Mouse (Mus musculus) midbrain, embryonic 14.5 days (tissue): ENCODE data around the gene Il6. TPM values are rescaled to one million over a fixed set of nuclear protein-coding genes. Genes with fewer than 3 reads are reported as not detected.
"Not testable (repeated sequence)": the region's sequence is repeated elsewhere in the genome, so short reads cannot be mapped to it uniquely, and the experiment has no call there.

Experiments used
- ATAC-seq: fragments of 200-750 bp; cut with Nextera tagmentation; 2 replicates; pipeline ENCODE4 v1.8.0; 2017; ENCODE audit warnings: moderate number of reproducible peaks, moderate library complexity; ENCODE audit not compliant: low FRiP score, low TSS enrichment
- DNase-seq: peaks from one replicate; pipeline ENCODE4 v3.0.0-alpha.2; 2015
- H3K27ac ChIP-seq: fragments of 300-500 bp; sonication (generic); replicated peaks from 2 replicates; pipeline ENCODE4 v1.5.1; 2014; ENCODE audit warnings: mild to moderate bottlenecking, low read depth, low read length, moderate library complexity
- H3K27me3 ChIP-seq: fragments of 300-500 bp; sonication (generic); 2 replicates; pipeline ENCODE4 v1.6.1; 2014; ENCODE audit warnings: low read length, control low read depth, mixed read lengths; ENCODE audit not compliant: control insufficient read depth, insufficient read depth
- H3K36me3 ChIP-seq: fragments of 300-500 bp; sonication (generic); 2 replicates; pipeline ENCODE4 v1.6.1; 2014; ENCODE audit warnings: low read length, control low read depth; ENCODE audit not compliant: control insufficient read depth, insufficient read depth
- H3K4me1 ChIP-seq: fragments of 300-500 bp; sonication (generic); 2 replicates; pipeline ENCODE4 v1.6.1; 2014; ENCODE audit warnings: mild to moderate bottlenecking, antibody characterized with exemption, low read length, control low read depth; ENCODE audit not compliant: control insufficient read depth, insufficient read depth
- H3K4me2 ChIP-seq: fragments of 300-500 bp; sonication (generic); 2 replicates; pipeline ENCODE4 v1.6.1; 2014; ENCODE audit warnings: mild to moderate bottlenecking, low read length, moderate library complexity
- H3K4me3 ChIP-seq: fragments of 300-500 bp; sonication (generic); replicated peaks from 2 replicates; pipeline ENCODE4 v1.5.1; 2014; ENCODE audit warnings: low read depth, low read length
- H3K9ac ChIP-seq: fragments of 300-500 bp; sonication (generic); replicated peaks from 2 replicates; pipeline ENCODE4 v1.6.1; 2014; ENCODE audit warnings: mild to moderate bottlenecking, low read length, moderate library complexity
- H3K9me3 ChIP-seq: fragments of 300-500 bp; sonication (generic); 2 replicates; pipeline ENCODE4 v1.6.1; 2016; ENCODE audit warnings: low read length, control low read depth, mixed read lengths; ENCODE audit not compliant: control insufficient read depth
- WGBS: fragments of 180-500 bp; shearing (Covaris S2); extraction: QIAGEN DNeasy Blood & Tissue Kit; methylation state at CpG from one replicate; pipeline ENCODE4 v1.1.7; 2014; 5-methylcytosine and 5-hydroxymethylcytosine counted together
- polyA plus RNA-seq: library from polyadenylated mRNA; unstranded; fragments of >200 nt; fragmentation: Nextera tagmentation; extraction: Ambion mirVana; gene quantifications from 2 replicates; pipeline ENCODE4 v1.2.1, GENCODE M21; 2014

The Il6 gene
- polyA plus RNA-seq, 1 experiment from 2014 or later: not detected

GRCm38 (mm10) chr5:30000921-30001320 is 12.0 kb upstream of the Il6 start:
- no peak overlapping the region for H3K4me3 ChIP-seq
- no peak for DNase-seq
- H3K27ac ChIP-seq: no peak overlapping the region
- no peaks in the 10 kb centered on the region for H3K27me3 ChIP-seq
- ATAC-seq: no peak
- H3K4me2 ChIP-seq: no peak overlapping the region
- 81% methylated on average over 3 of the region's 3 CpGs for WGBS
- H3K9ac ChIP-seq: no peak overlapping the region
- no peaks in the 10 kb centered on the region for H3K9me3 ChIP-seq
- H3K4me1 ChIP-seq: no peaks in the 10 kb centered on the region
- H3K36me3 ChIP-seq: no peaks in the 10 kb centered on the region

- Histone ChIP-seq H3K27me3 (no peaks in the 10 kb centered on the region), H3K4me1 (no peaks in the 10 kb centered on the region), H3K27ac (no peak overlapping the region), H3K9ac (no peak overlapping the region), H3K9me3 (no peaks in the 10 kb centered on the region), H3K4me3 (no peak overlapping the region), H3K36me3 (no peaks in the 10 kb centered on the region), H3K4me2 (no peak overlapping the region)
- DNase-seq: peak; percentile 51
- 74% methylated on average over 2 of the region's 2 CpGs for WGBS
- no peak for ATAC-seq
These were observed 1.7 kb downstream of the Il6 start for GRCm38 (mm10) chr5:30014580-30014979.

DNA sequence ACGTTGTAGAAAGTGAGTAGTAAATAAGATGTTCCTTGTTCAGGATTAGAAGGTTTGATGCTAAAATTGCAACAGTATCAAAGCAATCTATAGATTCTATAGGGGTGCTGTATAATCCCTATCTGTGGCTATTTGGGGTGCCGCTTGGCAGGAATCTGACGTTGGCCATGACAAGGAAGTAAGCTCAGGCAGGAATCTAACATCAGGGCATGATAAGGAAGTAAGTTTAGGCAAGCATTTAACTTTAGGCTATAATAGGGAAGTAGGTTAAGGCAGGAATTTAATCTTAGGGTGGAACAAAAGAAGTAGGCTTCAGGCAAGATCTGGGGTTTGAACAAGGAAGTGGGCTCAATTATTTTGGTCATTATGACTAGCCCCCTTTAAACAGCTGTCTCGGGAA is 22.9 kb downstream of the Il6 start:
- 91% methylated on average over 4 of the region's 4 CpGs for WGBS
- not testable (repeated sequence) for H3K9ac ChIP-seq, H3K36me3 ChIP-seq, H3K4me1 ChIP-seq, DNase-seq, H3K27me3 ChIP-seq, H3K4me3 ChIP-seq, H3K4me2 ChIP-seq, H3K9me3 ChIP-seq, ATAC-seq, H3K27ac ChIP-seq

DNA sequence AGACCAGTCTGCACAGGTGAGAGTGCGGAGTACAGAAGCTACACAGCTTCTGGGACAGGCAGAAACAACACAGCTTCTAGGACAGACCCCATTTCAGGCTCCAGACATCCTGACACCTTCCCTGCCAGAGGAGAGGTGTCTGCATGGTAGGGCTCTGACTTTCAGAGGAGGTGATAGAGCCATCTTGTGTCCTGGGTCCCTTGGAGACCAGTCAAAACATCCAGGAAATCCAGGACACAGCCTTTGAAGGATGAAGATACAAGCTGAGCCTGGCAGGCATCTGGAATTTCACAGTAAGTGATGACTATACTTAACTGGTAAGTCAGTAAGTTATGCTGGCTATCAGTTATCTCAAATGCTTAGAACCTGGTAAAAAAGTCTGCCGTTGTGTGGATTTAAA is 24.2 kb downstream of the Il6 start:
- H3K27ac ChIP-seq, H3K27me3 ChIP-seq, H3K4me1 ChIP-seq, H3K9me3 ChIP-seq, ATAC-seq, H3K4me2 ChIP-seq, DNase-seq, H3K9ac ChIP-seq, H3K36me3 ChIP-seq, H3K4me3 ChIP-seq: not testable (repeated sequence)
- 92% methylated on average over 2 of the region's 2 CpGs for WGBS

GRCm38 (mm10) chr5:30039324-30039723 is 26.4 kb downstream of the Il6 start:
- not testable (repeated sequence) for H3K9ac ChIP-seq, H3K4me1 ChIP-seq, ATAC-seq, H3K9me3 ChIP-seq, H3K4me3 ChIP-seq, H3K36me3 ChIP-seq, DNase-seq, H3K27me3 ChIP-seq, H3K27ac ChIP-seq, H3K4me2 ChIP-seq
- 93% methylated on average over 5 of the region's 5 CpGs for WGBS

- not testable (repeated sequence) for H3K9ac ChIP-seq, ATAC-seq, H3K4me1 ChIP-seq, H3K27ac ChIP-seq, H3K4me2 ChIP-seq, H3K9me3 ChIP-seq, H3K4me3 ChIP-seq, H3K36me3 ChIP-seq, DNase-seq, H3K27me3 ChIP-seq
- WGBS: 84% methylated on average over 4 of the region's 4 CpGs
These were observed 26.9 kb downstream of the Il6 start for GRCm38 (mm10) chr5:30039841-30040240.

- Histone ChIP-seq H3K9ac (no peak overlapping the region), H3K27ac (no peak overlapping the region), H3K9me3 (no peaks in the 10 kb centered on the region), H3K4me3 (no peak overlapping the region), H3K4me1 (no peaks in the 10 kb centered on the region), H3K27me3 (no peaks in the 10 kb centered on the region), H3K4me2 (no peak overlapping the region), H3K36me3 (peaks cover 25% of the 10 kb centered on the region)
- ATAC-seq (no peak), DNase-seq (no peak)
- WGBS: 47% methylated on average over 6 of the region's 6 CpGs
These were observed 45.4 kb downstream of the Il6 start for GRCm38 (mm10) chr5:30058216-30058731.

- H3K4me1 ChIP-seq, H3K9ac ChIP-seq, DNase-seq, H3K4me3 ChIP-seq, H3K9me3 ChIP-seq, ATAC-seq, H3K27me3 ChIP-seq, H3K27ac ChIP-seq, H3K4me2 ChIP-seq: not testable (repeated sequence)
- WGBS: 61% methylated on average over 5 of the region's 5 CpGs
- peaks cover 32% of the 10 kb centered on the region for H3K36me3 ChIP-seq
These were observed 46.7 kb downstream of the Il6 start for GRCm38 (mm10) chr5:30059607-30060006.

GRCm38 (mm10) chr5:30067726-30068125 is 54.8 kb downstream of the Il6 start:
- no peaks in the 10 kb centered on the region for H3K9me3 ChIP-seq
- H3K9ac ChIP-seq: no peak overlapping the region
- no peak overlapping the region for H3K27ac ChIP-seq
- no peak overlapping the region for H3K4me3 ChIP-seq
- no peak for DNase-seq
- WGBS: 82% methylated on average over 6 of the region's 6 CpGs
- H3K4me1 ChIP-seq: no peaks in the 10 kb centered on the region
- no peaks in the 10 kb centered on the region for H3K27me3 ChIP-seq
- no peak overlapping the region for H3K4me2 ChIP-seq
- ATAC-seq: no peak
- peaks cover 42% of the 10 kb centered on the region for H3K36me3 ChIP-seq
